Mouse (Mus musculus) liver, embryonic 12.5 days (tissue): ENCODE results near the gene Mlxip. TPM values are rescaled to one million over a fixed set of nuclear protein-coding genes. Genes with fewer than 3 reads are reported as not detected.

ENCODE experiments used
- ATAC-seq: fragments of 200-750 bp; cut with Nextera tagmentation; 2 replicates; pipeline ENCODE4 v1.8.0; 2017; ENCODE audit warnings: moderate number of reproducible peaks, mild to moderate bottlenecking, moderate library complexity
- H3K27ac ChIP-seq: fragments of 300-500 bp; sonication (generic); 2 replicates; pipeline ENCODE4 v1.5.1; 2016; ENCODE audit warnings: mild to moderate bottlenecking
- H3K27me3 ChIP-seq: fragments of 300-500 bp; sonication (generic); replicated peaks from 2 replicates; pipeline ENCODE4 v1.6.1; 2016; ENCODE audit warnings: mild to moderate bottlenecking, moderate library complexity
- H3K36me3 ChIP-seq: fragments of 300-500 bp; sonication (generic); 2 replicates; pipeline ENCODE4 v1.6.1; 2016; ENCODE audit warnings: mild to moderate bottlenecking, moderate library complexity
- H3K4me1 ChIP-seq: fragments of 300-500 bp; sonication (generic); 2 replicates; pipeline ENCODE4 v1.6.1; 2016
- H3K4me2 ChIP-seq: fragments of 300-500 bp; sonication (generic); 2 replicates; pipeline ENCODE4 v1.6.1; 2016; ENCODE audit warnings: mild to moderate bottlenecking, moderate library complexity
- H3K4me3 ChIP-seq: fragments of 300-500 bp; sonication (generic); 2 replicates; pipeline ENCODE4 v1.5.1; 2016; ENCODE audit warnings: mild to moderate bottlenecking, moderate library complexity
- H3K9ac ChIP-seq: fragments of 300-500 bp; sonication (generic); 2 replicates; pipeline ENCODE4 v1.6.1; 2016; ENCODE audit warnings: mild to moderate bottlenecking, moderate library complexity
- H3K9me3 ChIP-seq: fragments of 300-500 bp; sonication (generic); replicated peaks from 2 replicates; pipeline ENCODE4 v1.6.1; 2016; ENCODE audit warnings: mild to moderate bottlenecking, moderate library complexity
- WGBS: fragments of 180-500 bp; shearing (Covaris S2); methylation state at CpG from one replicate; pipeline ENCODE4 v1.1.7; 2016; ENCODE audit not compliant: insufficient replicate concordance; 5-methylcytosine and 5-hydroxymethylcytosine counted together
- polyA plus RNA-seq: library from polyadenylated mRNA; unstranded; fragments of >200 nt; fragmentation: Nextera tagmentation; extraction: Ambion mirVana; gene quantifications from 2 replicates; pipeline ENCODE4 v1.2.1, GENCODE M21; 2016

The Mlxip gene
- polyA plus RNA-seq, 1 experiment from 2014 or later, result 6.7 TPM

- Histone ChIP-seq H3K4me3 (no peak overlapping the region), H3K9ac (no peak overlapping the region), H3K4me2 (no peak overlapping the region), H3K27me3 (peaks cover 39% of the 10 kb centered on the region), H3K4me1 (peaks cover 4% of the 10 kb centered on the region; the same call in 1 of the 2 replicates), H3K27ac (no peak overlapping the region), H3K9me3 (no peaks in the 10 kb centered on the region), H3K36me3 (no peaks in the 10 kb centered on the region)
- WGBS, result 56% methylated on average over 9 of the region's 9 CpGs
- ATAC-seq, result no peak
These were observed 95.3 kb downstream of the Mlxip start for GRCm38 (mm10) chr5:123489935-123490334.

- Histone ChIP-seq H3K9ac (no peak overlapping the region), H3K9me3 (no peaks in the 10 kb centered on the region), H3K4me2 (no peak overlapping the region), H3K27me3 (peaks cover 64% of the 10 kb centered on the region), H3K36me3 (no peaks in the 10 kb centered on the region), H3K4me1 (peaks cover 18% of the 10 kb centered on the region), H3K4me3 (no peak overlapping the region), H3K27ac (no peak overlapping the region)
- no peak for ATAC-seq
- 32% methylated on average over 4 of the region's 4 CpGs for WGBS
These were observed 105.1 kb downstream of the Mlxip start for GRCm38 (mm10) chr5:123499717-123500116.

GRCm38 (mm10) chr5:123501973-123502372 is 107.4 kb downstream of the Mlxip start:
- H3K9ac ChIP-seq, result no peak overlapping the region
- WGBS, result 50% methylated on average over 4 of the region's 4 CpGs

More at GRCm38 (mm10) chr5:123501973-123502372, 107.4 kb downstream of the Mlxip start:
- Histone ChIP-seq H3K9me3 (no peaks in the 10 kb centered on the region), H3K4me3 (no peak overlapping the region), H3K36me3 (no peaks in the 10 kb centered on the region), H3K4me2 (no peak overlapping the region), H3K27ac (no peak overlapping the region), H3K4me1 (peaks cover 14% of the 10 kb centered on the region), H3K27me3 (peaks cover 77% of the 10 kb centered on the region)
- no peak for ATAC-seq

Other genes with a start within 250 kb of the Mlxip start
- gene Psmd9, start 225.4 kb upstream of the Mlxip start, polyA plus RNA-seq, result 77.4 and 77.8 TPM in 2 replicates
- 5.9 and 6.1 TPM in 2 replicates for gene Hpd, start 212.1 kb upstream of the Mlxip start, polyA plus RNA-seq
- 0.10 and 0.29 TPM in 2 replicates for gene Wdr66, start 142.7 kb upstream of the Mlxip start, polyA plus RNA-seq
- 11.7 and 12.7 TPM in 2 replicates for gene Bcl7a, start 51.0 kb upstream of the Mlxip start, polyA plus RNA-seq
- not detected in 2 replicates for gene Lrrc43, start 94.5 kb downstream of the Mlxip start, polyA plus RNA-seq
- not detected in 2 replicates for gene Il31, start 94.7 kb downstream of the Mlxip start, polyA plus RNA-seq
- 0.20 TPM in 1 of 2 replicates, not detected in the other for gene B3gnt4, start 115.7 kb downstream of the Mlxip start, polyA plus RNA-seq
- gene Diablo, start 129.4 kb downstream of the Mlxip start, polyA plus RNA-seq, result 71.6 and 75.7 TPM in 2 replicates
- gene Gm49027, start 130.7 kb downstream of the Mlxip start, polyA plus RNA-seq, result 0.23 and 0.29 TPM in 2 replicates
- 22.6 and 24.1 TPM in 2 replicates for gene Vps33a, start 178.2 kb downstream of the Mlxip start, polyA plus RNA-seq